Mouse (Mus musculus): ENCODE data around the gene Rgs17.

Gene Rgs17

GRCm38 (mm10) chr10:5823740-5824491 lies 98.3 kb downstream of the Rgs17 start, which contains the start of gene Mtrf1l:
Gene Mtrf1l (minus strand): TSS chr10:5823910.
- DNase-seq, result peak; percentile 99

DNA sequence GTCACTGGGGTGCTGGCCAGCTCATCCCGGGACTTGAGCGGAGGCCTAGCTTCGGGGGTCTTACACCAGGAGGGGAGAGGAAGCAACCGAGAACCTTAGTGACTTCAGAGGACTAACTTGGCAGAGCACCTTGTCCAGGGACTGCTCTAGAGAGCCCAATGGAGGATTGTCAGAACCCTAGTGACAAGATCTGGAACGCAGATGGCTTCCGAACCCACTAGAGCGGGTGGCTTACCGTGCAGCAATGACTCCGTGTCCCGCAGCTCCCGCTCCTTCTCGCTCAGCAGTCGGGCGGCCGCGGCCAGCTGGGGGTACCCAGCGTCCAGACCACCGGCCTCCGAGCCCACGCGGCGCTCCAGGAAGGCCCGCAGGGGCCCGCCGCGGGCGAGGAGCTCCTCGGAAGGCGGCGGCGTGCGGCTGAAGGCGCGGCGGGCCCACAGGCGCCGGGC lies 98.9 kb downstream of the Rgs17 start:
- DNase-seq, result no peak

DNA sequence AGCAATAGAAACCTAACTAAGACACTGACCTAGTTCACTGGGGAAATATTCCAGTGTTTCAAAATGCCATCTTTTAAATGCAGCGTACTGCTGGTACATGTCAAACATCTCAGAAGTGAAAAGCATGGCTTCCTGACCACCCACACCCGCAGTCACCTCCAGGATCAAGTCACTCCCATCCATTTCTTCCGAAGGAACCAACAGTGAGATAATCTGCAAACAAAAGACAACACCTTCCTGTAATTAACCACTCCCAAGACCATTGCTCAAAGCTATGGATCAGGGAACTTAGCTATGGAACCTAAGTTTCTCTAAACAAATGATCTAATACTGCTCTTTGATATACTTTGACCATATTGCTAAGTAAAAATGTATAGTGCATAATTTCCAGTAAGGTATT lies 103.4 kb downstream of the Rgs17 start:
- no peak for DNase-seq

- DNase-seq, result no peak
Observed at GRCm38 (mm10) chr10:5815968-5816367, 106.2 kb downstream of the Rgs17 start.

GRCm38 (mm10) chr10:5813724-5814123 lies 108.5 kb downstream of the Rgs17 start:
- DNase-seq, result no peak

GRCm38 (mm10) chr10:5807683-5808082 lies 114.5 kb downstream of the Rgs17 start:
- DNase-seq, result no peak

DNA sequence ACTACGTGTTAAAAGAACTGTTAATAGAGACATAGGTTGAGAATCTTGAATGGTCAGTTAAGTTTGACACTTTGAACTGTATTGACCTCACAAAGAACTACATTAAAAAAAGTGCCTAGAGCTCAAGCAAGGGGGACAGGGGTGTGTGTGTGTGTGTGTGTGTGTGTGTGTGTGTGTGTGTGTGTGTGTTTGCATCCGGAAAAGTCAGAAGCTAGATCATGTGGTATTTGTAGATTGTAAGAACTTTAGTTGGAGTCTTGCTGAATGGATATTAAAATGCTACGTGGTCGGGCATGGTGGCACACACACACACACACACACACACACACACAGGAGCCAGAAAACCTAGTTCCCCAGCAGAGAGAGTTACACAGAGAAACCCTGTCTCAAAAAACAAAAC lies 115.2 kb downstream of the Rgs17 start:
- no peak for DNase-seq

DNA sequence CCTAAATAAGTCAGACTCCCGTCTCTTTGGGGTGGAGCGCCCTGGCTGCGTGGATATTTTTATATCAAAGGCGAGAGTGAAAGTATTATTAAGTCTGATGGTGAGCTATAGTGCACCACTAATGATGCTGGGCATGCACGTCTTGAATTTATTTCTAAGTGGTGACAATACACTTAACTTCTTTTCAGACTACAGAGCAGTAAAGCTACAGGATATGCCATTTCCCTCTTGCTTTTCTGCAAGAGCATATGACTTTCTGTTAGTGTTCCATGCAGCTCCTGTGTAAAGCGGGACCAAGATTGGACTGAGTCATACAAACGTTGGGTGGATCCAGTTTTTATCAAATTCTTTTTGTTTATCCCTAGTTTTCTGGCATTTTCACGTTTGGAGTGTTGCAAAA lies 115.8 kb downstream of the Rgs17 start:
- DNase-seq, result peak; percentile 15

- DNase-seq, result peak; percentile 98
Observed at GRCm38 (mm10) chr10:5805731-5806307, 116.4 kb downstream of the Rgs17 start.

GRCm38 (mm10) chr10:5805243-5805730 lies 116.9 kb downstream of the Rgs17 start, which contains the start of gene Fbxo5:
Gene Fbxo5 (minus strand): TSS chr10:5805600.
- DNase-seq, result peak; percentile 99

DNA sequence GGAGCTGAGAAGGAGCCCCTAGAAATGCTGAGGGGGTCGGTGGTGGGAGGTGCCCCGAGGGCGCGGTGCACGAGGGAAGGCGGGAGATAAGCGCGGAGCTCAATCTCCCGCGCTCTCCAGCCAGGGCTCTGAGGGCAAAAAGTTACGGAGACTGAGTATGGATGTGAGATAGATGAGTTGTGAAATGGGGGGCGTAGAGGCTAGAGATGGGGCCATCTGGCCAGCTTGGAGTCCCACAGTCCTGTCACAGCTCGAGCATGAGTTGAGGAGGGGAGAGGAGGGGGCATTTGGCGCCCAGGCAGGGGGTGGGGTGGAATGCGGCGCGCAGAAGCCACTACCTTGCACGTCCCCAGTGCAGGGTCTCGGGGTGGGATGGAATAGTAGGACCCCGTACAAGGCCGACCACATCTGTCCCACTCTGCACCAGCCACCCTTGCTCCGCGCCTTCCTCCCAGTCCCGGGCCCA lies 117.5 kb downstream of the Rgs17 start:
- peak; percentile 77 for DNase-seq

DNA sequence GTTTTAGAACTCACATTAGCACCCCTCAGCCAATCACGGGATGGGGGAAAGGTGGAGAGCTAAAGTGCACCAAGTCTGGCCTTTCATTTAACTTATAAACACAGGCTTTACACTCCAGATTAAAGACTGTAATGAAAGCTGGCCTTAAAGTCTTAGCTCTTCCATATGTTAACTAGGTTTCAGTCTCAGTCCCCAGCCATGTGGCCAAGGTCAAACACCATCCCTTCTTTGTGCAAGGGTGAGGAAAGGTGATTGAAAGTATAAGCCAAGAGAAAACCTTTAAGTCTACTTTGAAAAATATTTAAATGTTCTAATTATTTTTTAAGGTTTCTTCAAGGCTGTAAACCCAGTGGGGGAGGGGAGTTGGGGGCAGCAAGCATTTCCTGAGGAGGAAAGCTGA lies 118.5 kb downstream of the Rgs17 start:
- no peak for DNase-seq

- peak; percentile 14 for DNase-seq
Observed at GRCm38 (mm10) chr10:5802866-5803265, 119.3 kb downstream of the Rgs17 start.

DNA sequence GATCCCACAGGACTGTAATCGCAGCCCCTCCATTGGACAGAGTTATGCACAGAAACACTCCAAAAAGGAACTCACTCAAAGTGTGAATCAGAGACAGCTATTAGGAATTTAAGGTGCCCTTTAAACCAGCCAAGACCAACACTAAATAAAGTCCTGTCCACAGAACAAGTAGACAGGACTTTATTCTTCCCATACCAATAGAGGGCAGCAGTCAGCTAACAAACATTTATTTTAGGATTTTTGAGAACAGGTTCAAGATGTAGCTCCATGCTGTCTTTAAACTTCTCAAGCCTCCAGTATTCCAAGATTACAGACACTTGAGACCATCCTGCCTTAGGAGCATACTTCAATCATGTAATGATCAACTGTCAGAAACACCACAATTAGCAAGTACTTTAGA lies 121.7 kb downstream of the Rgs17 start:
- no peak for DNase-seq

DNA sequence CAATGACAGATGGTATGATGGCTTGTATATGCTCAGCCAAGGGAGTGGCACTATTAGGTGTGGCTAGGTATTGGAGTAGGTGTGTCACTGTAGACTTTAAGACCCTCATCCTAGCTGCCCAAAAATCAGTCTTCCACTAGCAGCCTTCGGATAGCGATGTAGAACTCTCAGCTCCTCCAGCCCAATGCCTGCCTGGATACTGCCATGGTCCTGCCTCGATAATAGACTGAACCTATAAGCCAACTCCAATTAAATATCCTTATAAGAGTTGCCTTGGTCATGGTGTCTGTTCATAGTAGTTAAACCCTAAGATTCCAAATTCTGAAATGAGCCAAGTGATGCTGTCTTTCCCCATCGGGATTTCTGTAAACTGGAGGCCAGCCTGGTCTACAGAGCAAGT lies 124.1 kb downstream of the Rgs17 start:
- DNase-seq, result no peak

- peak; percentile 44 for DNase-seq
Observed at GRCm38 (mm10) chr10:5790657-5791056, 131.5 kb downstream of the Rgs17 start.

DNA sequence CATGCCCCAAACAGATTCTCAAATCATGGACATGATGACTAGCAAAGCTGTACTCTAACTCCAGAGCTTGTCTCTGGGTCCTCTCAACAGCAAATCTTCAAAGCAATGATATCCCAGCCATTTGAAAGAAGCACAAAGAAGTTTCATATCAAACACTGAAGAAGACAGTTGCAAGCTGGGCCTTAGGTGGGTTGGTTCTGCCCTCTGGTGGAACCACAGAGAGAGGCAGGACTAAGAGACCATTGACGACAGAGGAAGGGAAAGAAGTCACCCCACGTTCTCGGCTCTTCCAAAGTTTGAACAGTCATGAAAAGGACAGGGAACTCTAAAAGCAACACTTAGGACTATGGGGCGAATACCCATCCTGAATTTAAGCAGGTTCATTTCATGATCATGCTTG lies 135.3 kb downstream of the Rgs17 start:
- DNase-seq, result no peak

Data from liver (tissue).